Mouse (Mus musculus): ENCODE data around the gene Rps13. TPM values are rescaled to one million over a fixed set of nuclear protein-coding genes. Genes with fewer than 3 reads are reported as not detected.

Rps13 gene
- total RNA-seq, 2 experiments from 2014 or later, result 2,703 to 2,968 TPM

DNA sequence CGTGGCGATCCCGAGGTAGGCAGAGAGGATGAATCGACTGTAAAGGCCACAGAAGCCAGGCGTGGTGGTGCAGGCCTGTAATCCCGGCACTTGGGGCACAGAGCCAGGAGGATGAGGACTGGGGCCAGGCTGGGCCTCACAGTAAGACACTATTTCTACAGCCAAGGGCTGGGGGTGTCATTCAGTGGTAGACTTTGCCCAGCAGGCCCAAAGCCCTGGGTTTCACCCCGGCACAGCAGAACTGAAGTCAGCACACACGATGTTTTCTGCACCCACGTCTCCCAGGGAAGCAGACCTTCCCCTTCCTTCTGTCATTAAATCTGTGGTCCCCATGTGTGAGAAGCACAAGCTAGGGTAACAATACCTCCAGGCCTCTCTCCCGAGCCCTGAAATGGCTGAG lies 35.6 kb downstream of the Rps13 start:
- ATAC-seq (replicated peaks; ENCODE audit: poor library complexity, severe bottlenecking), result no peak

DNA sequence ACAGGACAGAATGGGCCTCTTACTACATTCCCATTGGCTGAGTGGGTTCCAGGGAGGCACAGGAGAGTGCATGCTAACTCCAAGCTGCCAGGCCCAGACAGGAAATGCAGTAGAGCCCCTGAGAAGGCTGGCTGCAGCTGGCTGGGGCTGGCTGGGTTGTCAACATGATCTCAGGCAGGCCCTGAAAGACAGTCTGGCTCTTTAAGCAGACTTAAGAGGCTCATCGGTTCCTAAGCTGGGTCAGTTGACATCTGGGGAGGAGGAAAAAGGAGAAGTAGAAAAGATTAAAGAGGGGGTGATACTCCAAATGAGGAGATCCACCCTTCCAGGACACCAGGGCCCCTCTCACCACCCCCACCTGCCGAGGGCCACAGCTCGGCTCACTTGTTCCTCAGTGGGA lies 39.0 kb downstream of the Rps13 start:
- ATAC-seq (replicated peaks; ENCODE audit: poor library complexity, severe bottlenecking), result peak; percentile 29

DNA sequence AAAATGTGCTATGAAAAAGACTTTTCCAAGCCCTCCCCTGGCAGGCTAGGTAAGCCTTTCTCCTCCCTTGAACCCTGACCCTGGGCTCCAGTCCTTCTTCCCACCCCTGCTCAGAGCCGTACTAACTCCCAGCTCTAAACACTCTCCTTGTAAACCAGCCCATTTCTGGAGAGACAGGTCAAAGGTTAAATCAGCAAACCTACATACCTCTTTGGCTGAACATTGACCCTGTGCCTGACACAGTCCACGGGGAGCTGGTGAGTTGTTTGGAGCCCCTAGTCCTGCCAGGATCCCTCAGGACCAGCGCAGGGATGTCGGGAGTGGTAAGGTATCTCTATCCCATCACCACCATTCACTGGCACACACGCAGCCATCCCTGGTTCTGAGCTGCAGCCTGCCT lies 41.6 kb downstream of the Rps13 start:
- ATAC-seq (replicated peaks; ENCODE audit: poor library complexity, severe bottlenecking), result no peak

DNA sequence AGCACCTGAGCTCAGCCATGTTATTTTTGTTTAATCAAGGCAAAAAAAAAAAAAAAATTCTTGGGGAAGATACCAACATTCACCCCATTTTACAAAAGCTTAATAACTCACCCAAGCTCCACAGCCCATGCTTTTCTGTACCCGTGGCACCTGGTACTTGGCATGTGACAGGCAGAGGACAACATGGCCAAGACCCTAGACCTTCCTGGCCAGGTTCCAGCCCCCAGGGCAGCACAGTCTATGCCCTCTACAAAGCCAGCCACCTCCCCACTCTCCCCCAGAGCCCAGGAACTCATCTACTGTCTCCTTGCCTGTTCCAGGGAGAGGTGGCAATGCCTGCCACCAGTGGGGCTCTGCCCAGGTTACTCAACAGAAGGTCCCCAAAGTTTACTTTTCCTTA lies 43.4 kb downstream of the Rps13 start:
- no peak for ATAC-seq (replicated peaks; ENCODE audit: poor library complexity, severe bottlenecking)

DNA sequence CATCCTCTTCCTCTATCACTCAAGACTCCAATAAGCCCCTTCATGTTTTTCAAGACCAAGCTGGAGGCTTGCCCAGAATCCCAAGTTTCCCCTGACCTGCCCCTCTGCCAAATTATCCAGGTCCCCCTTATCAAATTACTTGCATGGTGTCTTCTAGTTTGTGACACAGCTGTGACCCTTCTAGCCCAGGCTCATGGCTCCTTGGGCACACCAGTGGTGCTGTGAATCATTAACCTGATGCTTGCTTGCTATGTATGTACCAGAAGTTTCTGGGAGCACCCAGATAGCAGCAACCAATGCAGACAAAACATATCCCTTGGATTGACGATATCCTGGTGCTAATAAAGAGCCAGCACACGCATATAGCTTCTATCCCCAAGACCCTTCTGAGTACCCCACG lies 45.0 kb downstream of the Rps13 start:
- no peak for ATAC-seq (replicated peaks; ENCODE audit: poor library complexity, severe bottlenecking)

DNA sequence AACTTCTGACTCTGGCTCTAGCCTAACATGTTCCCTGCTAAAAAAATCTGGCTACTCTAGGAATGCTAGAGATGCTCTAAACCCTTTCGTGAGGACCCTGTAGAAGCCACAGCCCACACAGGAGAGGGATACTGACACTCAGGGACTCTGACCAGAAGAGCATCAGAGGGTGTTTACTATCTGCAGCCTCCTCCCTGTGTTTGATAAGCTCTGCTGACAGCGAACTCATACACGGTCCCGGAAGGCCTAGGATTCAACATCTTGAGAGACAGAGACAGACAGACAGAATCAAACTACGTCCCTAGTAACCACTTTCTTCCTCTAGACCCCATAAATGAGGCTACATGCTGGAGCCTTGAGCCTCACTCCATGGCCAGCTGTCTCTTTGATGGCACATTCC lies 46.0 kb downstream of the Rps13 start:
- ATAC-seq (replicated peaks; ENCODE audit: poor library complexity, severe bottlenecking), result no peak

DNA sequence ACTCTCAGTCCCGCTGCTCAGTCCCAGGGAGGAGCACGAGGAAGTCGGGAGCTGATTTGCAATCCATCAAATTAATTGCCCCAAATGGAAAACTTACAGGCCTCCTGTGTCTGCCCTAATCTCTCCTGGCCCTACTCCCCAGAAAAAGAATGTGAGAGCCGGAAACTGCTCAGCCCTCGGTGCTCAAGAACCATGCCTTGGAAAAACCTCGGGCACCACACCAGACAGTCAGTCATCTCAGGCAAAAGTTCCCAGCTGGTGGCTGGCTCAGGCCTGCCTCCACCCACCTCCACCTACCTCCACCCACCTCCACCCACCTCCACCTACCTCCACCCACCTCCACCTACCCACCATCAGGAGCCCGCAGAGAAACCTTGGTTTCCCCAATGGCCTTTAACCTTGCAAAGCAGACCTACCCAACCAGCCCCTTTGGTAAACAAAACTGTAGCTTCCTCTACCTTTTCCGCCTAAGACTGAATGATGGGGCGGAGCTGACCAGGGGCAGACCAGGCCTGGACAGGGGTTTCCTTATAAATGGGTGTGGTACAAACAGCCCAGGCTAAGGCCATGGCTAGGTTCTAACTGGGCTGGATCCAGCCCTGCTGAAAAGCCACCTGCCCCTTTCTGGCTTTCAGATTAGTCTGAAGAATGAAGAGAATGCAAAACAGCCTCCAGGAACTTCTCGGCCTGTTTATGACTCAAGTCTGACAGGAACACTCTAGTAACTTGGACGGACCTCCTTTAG lies 47.2 kb downstream of the Rps13 start:
- ATAC-seq (replicated peaks; ENCODE audit: poor library complexity, severe bottlenecking), result no peak

DNA sequence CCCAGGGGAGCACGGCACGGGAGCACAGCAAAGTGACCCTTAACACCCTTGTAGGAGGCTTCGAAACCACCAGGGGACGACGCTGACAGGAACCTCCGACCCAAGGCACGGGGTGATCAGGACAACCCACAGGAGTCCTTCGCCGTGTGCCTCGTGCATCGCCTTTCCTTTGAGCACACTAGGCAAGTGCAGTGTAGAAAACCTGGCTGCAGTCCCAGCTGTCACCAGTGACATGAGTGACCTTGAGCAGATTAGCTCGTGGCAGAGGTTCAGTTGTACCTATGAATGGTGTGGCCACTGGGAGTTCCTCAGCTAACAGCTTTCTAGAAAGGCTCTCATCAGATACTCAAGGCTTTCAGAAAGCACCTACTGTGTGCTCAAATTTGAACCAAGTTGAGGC lies 47.8 kb downstream of the Rps13 start:
- peak; percentile 27; the same call in 1 of the 2 replicates for ATAC-seq (replicated peaks; ENCODE audit: poor library complexity, severe bottlenecking)

DNA sequence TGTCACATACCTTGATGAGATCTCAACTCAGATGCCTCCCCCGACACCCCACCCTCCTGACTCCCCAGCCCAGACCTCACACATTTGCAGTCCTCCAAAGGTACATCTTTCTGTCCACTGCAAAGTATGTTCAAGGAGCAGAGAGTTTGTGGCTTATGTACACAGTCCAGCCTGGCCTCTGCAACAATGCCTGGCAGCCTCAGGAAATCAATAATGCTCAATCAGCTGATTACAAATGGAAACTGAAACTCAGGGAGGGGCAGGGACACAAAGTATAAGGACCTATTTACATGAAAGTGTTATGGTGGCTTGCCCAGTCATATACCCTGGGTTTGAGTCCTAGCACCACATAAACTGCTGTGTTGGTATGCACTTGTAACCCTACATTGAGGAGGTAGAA lies 48.8 kb downstream of the Rps13 start:
- no peak for ATAC-seq (replicated peaks; ENCODE audit: poor library complexity, severe bottlenecking)

DNA sequence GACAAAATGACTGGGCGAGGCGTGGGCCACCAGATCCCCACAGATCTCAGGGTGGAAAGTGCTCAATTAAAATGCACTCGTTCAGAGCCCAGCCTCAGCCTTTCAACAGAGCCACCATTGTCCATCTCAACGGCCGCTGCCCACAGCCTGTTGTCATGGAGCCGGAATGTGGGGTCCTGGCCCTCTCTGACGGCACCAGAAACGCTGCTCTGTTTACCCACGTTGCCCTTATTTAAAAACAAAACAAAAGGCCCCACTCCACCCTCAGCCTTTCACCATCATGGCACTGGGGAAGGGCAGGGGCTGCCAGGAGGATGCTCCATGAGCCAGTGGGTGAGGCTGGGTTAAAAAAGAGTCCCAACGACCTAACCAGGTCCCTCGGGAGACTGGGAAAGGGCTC lies 51.2 kb downstream of the Rps13 start:
- ATAC-seq (replicated peaks; ENCODE audit: poor library complexity, severe bottlenecking), result no peak

Other genes with a start within 250 kb of the Rps13 start
- 0.77 and 0.81 TPM in 2 replicates for gene Gm4353, start 249.6 kb downstream of the Rps13 start, total RNA-seq (2014; fragmentation: Nextera tagmentation)
- 2.8 and 2.9 TPM in 2 replicates for gene Gm4353, start 249.6 kb downstream of the Rps13 start, total RNA-seq (2017)
- gene Plekha7, start 25.8 kb downstream of the Rps13 start, total RNA-seq (2014; fragmentation: Nextera tagmentation), result not detected in 2 replicates
- gene Plekha7, start 25.8 kb downstream of the Rps13 start, total RNA-seq (2017), result not detected in 2 replicates
- gene Pik3c2a, start 109.3 kb upstream of the Rps13 start, total RNA-seq (2014; fragmentation: Nextera tagmentation), result 13.2 and 24.8 TPM in 2 replicates
- gene Pik3c2a, start 109.3 kb upstream of the Rps13 start, total RNA-seq (2017), result 12.8 and 13.8 TPM in 2 replicates
- gene Nucb2, start 170.2 kb upstream of the Rps13 start, total RNA-seq (2014; fragmentation: Nextera tagmentation), result 39.3 and 55.1 TPM in 2 replicates
- 87.7 and 106 TPM in 2 replicates for gene Nucb2, start 170.2 kb upstream of the Rps13 start, total RNA-seq (2017)

Measured in granulocyte monocyte progenitor cell, adult 5-6 weeks (primary cell).